Mouse (Mus musculus) urinary bladder, postnatal 14 days (tissue): ENCODE measurements around the gene 1700025C18Rik.

ENCODE experiments used
- DNase-seq: peaks from one replicate; pipeline ENCODE4 v3.0.0; 2021; ENCODE audit warnings: low spot score

The 1700025C18Rik gene

DNA sequence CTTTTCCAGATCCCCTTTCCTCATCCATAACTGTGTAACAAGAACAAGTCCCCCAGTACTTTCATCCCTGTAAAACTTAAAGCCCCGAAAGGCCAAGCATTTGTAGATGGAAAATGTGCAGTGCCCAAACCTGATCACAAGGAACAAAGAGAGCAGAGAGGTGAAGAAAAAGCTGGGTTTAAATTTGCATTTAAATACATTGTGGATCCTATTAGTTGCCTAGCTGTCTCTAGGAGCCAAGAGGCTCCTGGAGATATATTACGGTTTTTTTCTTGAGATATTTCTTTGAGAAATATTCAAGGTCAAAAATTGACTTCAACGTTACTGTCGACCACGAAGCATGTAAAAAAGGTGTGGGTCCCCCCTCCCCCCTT is 55.5 kb downstream of the 1700025C18Rik start:
- DNase-seq = no peak

DNA sequence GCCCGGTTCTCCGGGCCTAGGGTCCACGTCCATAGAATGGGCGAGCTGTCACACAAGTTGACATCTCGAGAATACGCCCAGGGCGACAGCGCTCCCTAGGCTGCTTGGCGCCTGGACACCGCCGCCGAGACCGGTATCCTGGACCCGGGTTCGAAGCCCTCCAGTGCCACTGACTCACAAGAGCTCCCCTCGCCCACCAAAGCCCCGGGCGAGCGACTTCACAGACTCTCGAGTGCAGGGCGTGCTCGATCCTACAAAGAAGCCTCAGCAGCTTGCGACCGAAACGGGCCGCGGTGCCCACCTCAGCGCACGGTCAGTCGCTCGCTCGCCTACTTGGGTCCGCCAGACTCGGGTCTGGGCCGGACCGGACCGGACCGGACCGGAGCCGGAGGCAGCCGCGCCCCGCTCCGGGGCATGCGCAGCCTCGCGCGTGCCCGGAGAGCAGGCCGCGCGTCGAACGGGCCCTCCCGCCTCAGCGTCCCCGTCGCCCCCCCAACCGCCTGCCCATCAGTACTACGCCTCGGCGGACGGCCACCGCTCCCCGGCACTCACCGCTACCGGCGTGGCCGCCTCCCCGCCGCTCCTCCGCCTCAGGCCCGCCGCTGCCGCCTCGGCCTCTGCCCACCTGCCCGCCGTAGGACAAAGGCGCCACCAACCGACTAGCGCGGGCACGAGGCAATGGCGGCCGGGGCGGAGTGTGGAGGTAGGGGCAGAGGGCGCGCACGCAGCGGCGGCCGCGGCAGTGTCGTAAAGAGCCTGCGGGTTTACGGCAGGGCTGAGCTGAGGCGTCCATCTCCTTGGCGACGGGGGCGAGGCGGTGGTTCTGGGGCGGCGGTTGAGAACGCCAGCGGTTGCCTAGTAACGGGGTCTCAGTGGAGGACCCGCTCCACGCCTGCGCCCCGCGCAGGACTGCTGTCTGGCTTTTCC is 56.2 kb downstream of the 1700025C18Rik start, which contains the start of gene Ncoa5:
Gene Ncoa5 (minus strand): TSS at position 737 of the 927 bp plus-strand sequence.
- peak; percentile 98 for DNase-seq

DNA sequence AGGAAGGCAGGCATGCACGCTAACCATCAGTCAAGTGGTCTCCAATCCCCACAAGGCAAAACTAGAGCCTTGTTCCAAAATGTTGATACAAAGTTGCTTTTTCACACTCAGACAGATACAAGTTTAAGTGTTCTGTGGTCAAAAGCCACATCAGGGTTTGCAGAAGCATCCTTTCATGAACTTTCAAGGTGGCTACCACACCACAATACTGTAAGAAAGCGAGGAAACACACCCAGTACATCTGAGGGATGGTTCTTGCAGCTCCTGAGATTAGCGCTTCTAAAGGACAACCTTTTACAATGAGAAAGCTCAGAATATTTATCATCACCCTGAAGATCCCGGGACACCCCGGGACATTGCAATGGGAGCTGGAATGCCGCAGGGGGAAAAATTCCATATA is 57.2 kb downstream of the 1700025C18Rik start:
- no peak for DNase-seq

DNA sequence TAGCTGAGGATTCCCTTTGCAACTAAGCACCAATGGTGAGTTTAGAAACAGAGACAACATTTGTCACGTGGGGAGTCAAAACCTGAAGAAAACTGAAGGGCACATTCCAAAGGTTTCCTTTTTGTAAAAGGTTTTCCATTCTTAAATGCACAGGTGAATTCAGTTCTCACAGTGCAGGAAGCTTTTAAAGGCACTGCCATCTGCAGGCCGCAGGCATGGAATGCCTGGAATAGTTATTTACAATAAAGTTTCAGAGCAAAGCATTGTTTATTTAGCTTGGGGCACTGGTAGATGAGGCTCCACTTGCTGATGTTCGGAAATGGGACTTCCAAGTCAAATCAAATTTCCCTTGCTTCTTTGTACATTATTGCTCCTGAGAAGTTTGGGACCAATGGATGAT is 58.0 kb downstream of the 1700025C18Rik start:
- no peak for DNase-seq
